14 mouse cellular contexts compared by ENCODE assay signal in genomic region chr1:63225890-63226289, GRCm38 (mm10). TPM values are rescaled to one million over a fixed set of nuclear protein-coding genes. Genes with fewer than 3 reads are reported as not detected.
DNase-seq lines count a peak whose midpoint lies in the region; ATAC-seq and TF ChIP-seq lines count a peak whose summit lies in the region.
"Had no signal": no experiment of that assay in that cellular context is flagged by ENCODE, and none has a peak within 500 bp of the region (broad histone marks: within the 10 kb centered on the region; RNA-seq: fewer than 3 reads in every experiment).

No protein-coding gene starts in this region.

- no peak for TF ChIP-seq EP300 in heart, postnatal 0 days (IDR thresholded peaks at IDR 0.05; ENCODE audit: low read depth)

- no peaks in the 10 kb centered on the region for H3K4me1 ChIP-seq in hindbrain, embryonic 11.5 days (replicated peaks; ENCODE audit: control insufficient read depth, insufficient read depth, low read length)
- H3K4me1 ChIP-seq in hindbrain, embryonic 13.5 days (replicated peaks), result peaks cover 3% of the 10 kb centered on the region; the same call in 1 of the 2 replicates
- peaks cover 0 to 1% of the 10 kb centered on the region in 2 experiments; a peak in 2 of 4 replicates for H3K4me1 ChIP-seq in ES-E14 (ENCODE audit: control insufficient read depth in 2 of 2, insufficient read depth in 2 of 2, low read length in 2 of 2, poor library complexity in 1 of 2)
- no peaks in the 10 kb centered on the region for H3K4me1 ChIP-seq in heart, postnatal 0 days (ENCODE audit: control insufficient read depth, insufficient read depth)
- H3K4me1 ChIP-seq in forebrain, embryonic 10.5 days, result peaks cover 8% of the 10 kb centered on the region
- H3K4me1 ChIP-seq: neural tube, embryonic 12.5 days; stomach, embryonic 15.5 days had no signal

- H3K27ac ChIP-seq in hindbrain, embryonic 11.5 days (ENCODE audit: low read depth, low read length), result no peak overlapping the region
- H3K27ac ChIP-seq in hindbrain, embryonic 13.5 days, result no peak overlapping the region
- no peak overlapping the region; the same call in 1 of the 2 replicates for H3K27ac ChIP-seq in ES-E14 (ENCODE audit: insufficient read depth, low read depth, low read length, poor library complexity, severe bottlenecking)
- no peak overlapping the region for H3K27ac ChIP-seq in heart, postnatal 0 days (ENCODE audit: low read depth)
- H3K27ac ChIP-seq in forebrain, embryonic 10.5 days, result no peak overlapping the region
- H3K27ac ChIP-seq: hindbrain, embryonic 14.5 days; neural tube, embryonic 12.5 days; stomach, embryonic 15.5 days had no signal

- no peak overlapping the region for H3K9ac ChIP-seq in hindbrain, embryonic 11.5 days (ENCODE audit: low read depth, low read length)
- no peak overlapping the region for H3K9ac ChIP-seq in hindbrain, embryonic 13.5 days
- no peak overlapping the region for H3K9ac ChIP-seq in ES-E14 (ENCODE audit: insufficient read depth, low read depth, low read length, poor library complexity, severe bottlenecking)
- H3K9ac ChIP-seq in heart, postnatal 0 days (replicated peaks; ENCODE audit: low read depth, low read length), result no peak overlapping the region
- H3K9ac ChIP-seq: hindbrain, embryonic 14.5 days; liver, postnatal 0 days; neural tube, embryonic 12.5 days; stomach, embryonic 15.5 days had no signal

- WGBS in hindbrain, embryonic 11.5 days, result 4% methylated on average over 7 of the region's 7 CpGs
- WGBS in hindbrain, embryonic 13.5 days, result 8% methylated on average over 7 of the region's 7 CpGs
- 5% methylated on average over 7 of the region's 7 CpGs for WGBS in heart, postnatal 0 days
- 7% methylated on average over 7 of the region's 7 CpGs for WGBS in forebrain, embryonic 10.5 days

- no peak overlapping the region for H3K4me3 ChIP-seq in hindbrain, embryonic 11.5 days (ENCODE audit: low read depth, low read length)
- no peak overlapping the region for H3K4me3 ChIP-seq in hindbrain, embryonic 13.5 days
- no peak overlapping the region for H3K4me3 ChIP-seq in ES-E14 (ENCODE audit: insufficient read depth in 1 of 2, low read depth in 1 of 2, low read length in 2 of 2, poor library complexity in 1 of 2, severe bottlenecking in 1 of 2)
- no peak overlapping the region for H3K4me3 ChIP-seq in heart, postnatal 0 days (ENCODE audit: low read depth, low read length)
- no peak overlapping the region for H3K4me3 ChIP-seq in forebrain, embryonic 10.5 days
- H3K4me3 ChIP-seq: neural tube, embryonic 12.5 days; stomach, embryonic 15.5 days had no signal

- no peaks in the 10 kb centered on the region for H3K27me3 ChIP-seq in hindbrain, embryonic 11.5 days (ENCODE audit: control insufficient read depth, insufficient read depth, low read length)
- H3K27me3 ChIP-seq in hindbrain, embryonic 13.5 days, result no peaks in the 10 kb centered on the region
- H3K27me3 ChIP-seq in heart, postnatal 0 days (ENCODE audit: control insufficient read depth, insufficient read depth, low read length), result no peaks in the 10 kb centered on the region
- no peaks in the 10 kb centered on the region for H3K27me3 ChIP-seq in forebrain, embryonic 10.5 days (ENCODE audit: poor library complexity, severe bottlenecking)
- H3K27me3 ChIP-seq: neural tube, embryonic 12.5 days; stomach, embryonic 15.5 days had no signal

- peak; percentile 34 for DNase-seq in hindbrain, embryonic 11.5 days (ENCODE audit: low spot score)
- DNase-seq in ES-E14 (ENCODE audit: low read depth, low spot score), result no peak
- peak; percentile 63 for DNase-seq in ZHBTc4 (ENCODE audit: low read depth, low spot score)
- DNase-seq in heart, postnatal 0 days (ENCODE audit: low spot score), result no peak
- DNase-seq in spleen, postnatal 10 days (ENCODE audit: low spot score in 2 of 2), result no peak
- DNase-seq in forebrain, embryonic 10.5 days (ENCODE audit: extremely low spot score, low spot score), result no peak
- DNase-seq: kidney, postnatal 10 days; liver, postnatal 0 days; right cerebral cortex, postnatal 25 days had no signal

- ATAC-seq in hindbrain, embryonic 11.5 days (ENCODE audit: low FRiP score), result no peak
- ATAC-seq in hindbrain, embryonic 13.5 days (ENCODE audit: low FRiP score), result no peak
- peak; percentile 79 for ATAC-seq in heart, postnatal 0 days (ENCODE audit: insufficient read depth, low read depth)
- ATAC-seq: liver, postnatal 0 days had no signal

- no peaks in the 10 kb centered on the region for H3K9me3 ChIP-seq in hindbrain, embryonic 11.5 days (ENCODE audit: control insufficient read depth, low read length)
- H3K9me3 ChIP-seq in hindbrain, embryonic 13.5 days, result no peaks in the 10 kb centered on the region
- no peaks in the 10 kb centered on the region for H3K9me3 ChIP-seq in ES-E14 (ENCODE audit: control insufficient read depth, insufficient read depth, low read depth, low read length)
- no peaks in the 10 kb centered on the region for H3K9me3 ChIP-seq in heart, postnatal 0 days (replicated peaks; ENCODE audit: control insufficient read depth, low read length)
- H3K9me3 ChIP-seq in forebrain, embryonic 10.5 days, result no peaks in the 10 kb centered on the region
- H3K9me3 ChIP-seq: neural tube, embryonic 12.5 days; stomach, embryonic 15.5 days had no signal

- no peak for TF ChIP-seq CTCF in heart, postnatal 0 days (IDR thresholded peaks at IDR 0.05; ENCODE audit: low read depth)

- in situ Hi-C loops in ES-E14 (cut with MboI; ENCODE audit: low sequenced_read_pairs in 2 of 2, unreplicated experiment in 2 of 2), result no loop called here

- no peaks in the 10 kb centered on the region for H3K36me3 ChIP-seq in hindbrain, embryonic 11.5 days (ENCODE audit: control insufficient read depth, insufficient read depth, low read length)
- no peaks in the 10 kb centered on the region for H3K36me3 ChIP-seq in hindbrain, embryonic 13.5 days
- peaks cover 3% of the 10 kb centered on the region for H3K36me3 ChIP-seq in ES-E14 (ENCODE audit: control insufficient read depth, insufficient read depth, low read length, poor library complexity, severe bottlenecking)
- no peaks in the 10 kb centered on the region for H3K36me3 ChIP-seq in heart, postnatal 0 days (replicated peaks; ENCODE audit: control insufficient read depth, insufficient read depth, low read length)
- H3K36me3 ChIP-seq in forebrain, embryonic 10.5 days (replicated peaks), result no peaks in the 10 kb centered on the region
- H3K36me3 ChIP-seq: neural tube, embryonic 12.5 days; stomach, embryonic 15.5 days had no signal

- H3K4me2 ChIP-seq in hindbrain, embryonic 11.5 days (replicated peaks; ENCODE audit: low read depth, low read length), result no peak overlapping the region
- no peak overlapping the region for H3K4me2 ChIP-seq in hindbrain, embryonic 13.5 days
- H3K4me2 ChIP-seq in heart, postnatal 0 days (ENCODE audit: low read depth, low read length), result 0 out of 2 replicates have a peak overlapping the region, but pooled peaks have one; percentile 1
- H3K4me2 ChIP-seq: hindbrain, embryonic 14.5 days; neural tube, embryonic 12.5 days; stomach, embryonic 15.5 days had no signal

TF ChIP-seq in ES-E14, 5 proteins besides CTCF, POLR2A, EP300 and RAD21:
- peak; percentile 68; the same call in 1 of the 2 replicates for TF ChIP-seq ZNF384 (IDR thresholded peaks at IDR 0.05; ENCODE audit: low read depth, low read length)
- no peak for TF ChIP-seq HCFC1 (IDR thresholded peaks at IDR 0.05; ENCODE audit: borderline replicate concordance, insufficient read depth, low read length)

RNA-seq across cellular contexts. Expression of gene Gpr1, which starts 11.5 kb away (rescaled TPM):
- polyA plus RNA-seq in hindbrain, embryonic 11.5 days (2014; fragmentation: Nextera tagmentation; extraction: Ambion mirVana), result 0.08 and 0.27 TPM in 2 replicates
- polyA plus RNA-seq in hindbrain, embryonic 13.5 days (2015; fragmentation: Nextera tagmentation; extraction: Ambion mirVana), result 0.47 and 0.73 TPM in 2 replicates
- 1.3 and 2.2 TPM in 2 replicates for total RNA-seq in ES-E14 (2012; rRNA removed)
- total RNA-seq in heart, postnatal 0 days (2014; rRNA removed; ENCODE audit: low replicate concordance), result not detected in 2 replicates
- polyA plus RNA-seq in heart, postnatal 0 days (2015; fragmentation: Nextera tagmentation; extraction: Ambion mirVana), result 0.10 TPM in 1 of 2 replicates, not detected in the other
- polyA plus RNA-seq in forebrain, embryonic 10.5 days (2016; fragmentation: Nextera tagmentation; extraction: Ambion mirVana), result 0.26 and 0.33 TPM in 2 replicates
- total RNA-seq: megakaryocyte, adult 5-6 weeks had no signal

RNA-seq across cellular contexts. Expression of gene Zdbf2, which starts 47.2 kb away (rescaled TPM):
- polyA plus RNA-seq in hindbrain, embryonic 11.5 days (2014; fragmentation: Nextera tagmentation; extraction: Ambion mirVana), result 16.1 and 24.7 TPM in 2 replicates
- 34.9 and 36.9 TPM in 2 replicates for polyA plus RNA-seq in hindbrain, embryonic 13.5 days (2015; fragmentation: Nextera tagmentation; extraction: Ambion mirVana)
- 25.6 and 43.2 TPM in 2 replicates for total RNA-seq in ES-E14 (2012; rRNA removed)
- 2.0 and 3.3 TPM in 2 replicates for total RNA-seq in heart, postnatal 0 days (2014; rRNA removed; ENCODE audit: low replicate concordance)
- 3.0 and 3.5 TPM in 2 replicates for polyA plus RNA-seq in heart, postnatal 0 days (2015; fragmentation: Nextera tagmentation; extraction: Ambion mirVana)
- 21.6 and 25.1 TPM in 2 replicates for polyA plus RNA-seq in forebrain, embryonic 10.5 days (2016; fragmentation: Nextera tagmentation; extraction: Ambion mirVana)
- total RNA-seq: megakaryocyte, adult 5-6 weeks had no signal

RNA-seq across cellular contexts. Expression of gene Ndufs1, which starts 49.3 kb away (rescaled TPM):
- polyA plus RNA-seq in hindbrain, embryonic 11.5 days (2014; fragmentation: Nextera tagmentation; extraction: Ambion mirVana), result 135 and 158 TPM in 2 replicates
- polyA plus RNA-seq in hindbrain, embryonic 13.5 days (2015; fragmentation: Nextera tagmentation; extraction: Ambion mirVana), result 139 and 141 TPM in 2 replicates
- total RNA-seq in ES-E14 (2012; rRNA removed), result 84.2 and 101 TPM in 2 replicates
- total RNA-seq in heart, postnatal 0 days (2014; rRNA removed; ENCODE audit: low replicate concordance), result 359 and 491 TPM in 2 replicates
- polyA plus RNA-seq in heart, postnatal 0 days (2015; fragmentation: Nextera tagmentation; extraction: Ambion mirVana), result 561 and 591 TPM in 2 replicates
- polyA plus RNA-seq in forebrain, embryonic 10.5 days (2016; fragmentation: Nextera tagmentation; extraction: Ambion mirVana), result 147 and 151 TPM in 2 replicates

RNA-seq across cellular contexts. Expression of gene Eef1b2, which starts 49.3 kb away (rescaled TPM):
- polyA plus RNA-seq in hindbrain, embryonic 11.5 days (2014; fragmentation: Nextera tagmentation; extraction: Ambion mirVana), result 511 and 534 TPM in 2 replicates
- 472 and 482 TPM in 2 replicates for polyA plus RNA-seq in hindbrain, embryonic 13.5 days (2015; fragmentation: Nextera tagmentation; extraction: Ambion mirVana)
- 1,668 and 1,913 TPM in 2 replicates for total RNA-seq in ES-E14 (2012; rRNA removed)
- 291 and 359 TPM in 2 replicates for total RNA-seq in heart, postnatal 0 days (2014; rRNA removed; ENCODE audit: low replicate concordance)
- polyA plus RNA-seq in heart, postnatal 0 days (2015; fragmentation: Nextera tagmentation; extraction: Ambion mirVana), result 227 and 235 TPM in 2 replicates
- polyA plus RNA-seq in forebrain, embryonic 10.5 days (2016; fragmentation: Nextera tagmentation; extraction: Ambion mirVana), result 642 and 649 TPM in 2 replicates

Comparison
In these comparisons a context has a peak if more than half of its experiments do, and no peak if none do; other contexts are left out.
1. DNase-seq: peak in hindbrain, embryonic 11.5 days (single experiment) and ZHBTc4 (single experiment); none in ES-E14 (single experiment), heart, postnatal 0 days (single experiment), spleen, postnatal 10 days (0 of 2) and forebrain, embryonic 10.5 days (single experiment).